Mouse (Mus musculus) forebrain, embryonic 13.5 days (tissue): ENCODE data around the gene Kcnb1. TPM values are rescaled to one million over a fixed set of nuclear protein-coding genes. Genes with fewer than 3 reads are reported as not detected.
A peak's percentile ranks its signal among the peaks of the same experiment; 100 is the strongest.

Experiments
- ATAC-seq: fragments of 200-750 bp; cut with Nextera tagmentation; 2 replicates; pipeline ENCODE4 v1.8.0; 2017
- H3K27ac ChIP-seq: fragments of 300-500 bp; sonication (generic); 2 replicates; pipeline ENCODE4 v1.5.1; 2015; ENCODE audit warnings: inconsistent platforms, mild to moderate bottlenecking, moderate library complexity
- H3K27me3 ChIP-seq: fragments of 300-500 bp; sonication (generic); 2 replicates; pipeline ENCODE4 v1.6.1; 2015; ENCODE audit warnings: mild to moderate bottlenecking, inconsistent platforms
- H3K36me3 ChIP-seq: fragments of 300-500 bp; sonication (generic); 2 replicates; pipeline ENCODE4 v1.6.1; 2015; ENCODE audit warnings: mild to moderate bottlenecking, inconsistent platforms; ENCODE audit not compliant: poor library complexity, severe bottlenecking
- H3K4me1 ChIP-seq: fragments of 300-500 bp; sonication (generic); 2 replicates; pipeline ENCODE4 v1.6.1; 2015; ENCODE audit warnings: inconsistent platforms
- H3K4me2 ChIP-seq: fragments of 300-500 bp; sonication (generic); 2 replicates; pipeline ENCODE4 v1.6.1; 2015; ENCODE audit warnings: inconsistent platforms, mild to moderate bottlenecking, moderate library complexity
- H3K4me3 ChIP-seq: fragments of 300-500 bp; sonication (generic); 2 replicates; pipeline ENCODE4 v1.5.1; 2015; ENCODE audit warnings: mild to moderate bottlenecking, inconsistent platforms
- H3K9ac ChIP-seq: fragments of 300-500 bp; sonication (generic); 2 replicates; pipeline ENCODE4 v1.6.1; 2015; ENCODE audit warnings: mild to moderate bottlenecking, inconsistent platforms
- H3K9me3 ChIP-seq: fragments of 300-500 bp; sonication (generic); replicated peaks from 2 replicates; pipeline ENCODE4 v1.6.1; 2016; ENCODE audit warnings: inconsistent platforms
- WGBS: fragments of 180-500 bp; shearing (Covaris S2); methylation state at CpG from one replicate; pipeline ENCODE4 v1.1.7; 2015; 5-methylcytosine and 5-hydroxymethylcytosine counted together
- polyA plus RNA-seq: library from polyadenylated mRNA; unstranded; fragments of >200 nt; fragmentation: Nextera tagmentation; extraction: Ambion mirVana; gene quantifications from 2 replicates; pipeline ENCODE4 v1.2.1, GENCODE M21; 2015

The Kcnb1 gene
- polyA plus RNA-seq, 1 experiment from 2014 or later = 1.3 TPM

DNA sequence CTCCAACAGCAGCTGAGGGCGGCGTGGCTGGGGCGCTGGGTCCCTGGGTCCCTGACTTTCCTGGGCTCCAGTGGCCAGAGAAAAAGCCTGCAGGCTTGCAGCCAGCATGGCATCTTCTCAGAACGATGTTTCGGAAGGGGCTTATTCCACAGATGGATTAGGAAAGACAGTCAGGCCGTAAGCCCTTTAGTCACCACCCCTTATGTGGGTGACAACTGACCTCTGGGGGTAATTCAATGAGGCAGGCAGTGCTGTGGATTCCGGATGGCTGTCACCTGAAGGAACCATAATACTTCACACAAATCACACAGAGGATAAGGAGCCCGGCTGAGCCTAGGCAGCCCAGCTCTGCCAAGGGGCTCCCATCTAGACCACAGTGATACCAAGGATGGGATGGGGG is 8.9 kb downstream of the Kcnb1 start:
- WGBS = 83% methylated on average over 8 of the region's 8 CpGs
- no peak for ATAC-seq
- H3K9ac ChIP-seq = no peak overlapping the region
- no peaks in the 10 kb centered on the region for H3K4me1 ChIP-seq
- H3K27me3 ChIP-seq = no peaks in the 10 kb centered on the region
- H3K9me3 ChIP-seq = no peaks in the 10 kb centered on the region
- H3K36me3 ChIP-seq = peaks cover 4% of the 10 kb centered on the region; the same call in 1 of the 2 replicates
- H3K4me3 ChIP-seq = no peak overlapping the region
- no peak overlapping the region for H3K4me2 ChIP-seq
- no peak overlapping the region for H3K27ac ChIP-seq

DNA sequence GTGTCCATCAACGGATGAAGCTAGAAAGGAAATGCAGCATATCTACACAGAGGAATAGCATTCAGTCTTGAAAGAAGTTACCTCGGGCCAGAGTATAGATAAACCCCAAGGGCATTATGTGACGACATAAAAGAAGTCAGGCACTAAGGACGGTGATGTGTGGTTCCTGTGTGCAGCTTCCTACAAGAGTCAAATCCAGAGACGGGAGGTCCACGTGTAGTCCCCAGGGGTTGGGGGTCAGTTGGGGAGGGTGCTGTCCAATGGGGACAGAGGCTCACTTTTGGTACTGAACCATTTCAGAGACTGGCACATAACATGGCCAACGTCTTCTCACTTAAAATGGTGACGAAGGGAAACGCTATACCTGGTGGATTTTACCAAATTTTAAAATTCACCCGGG is 10.7 kb downstream of the Kcnb1 start:
- Histone ChIP-seq H3K36me3 (peaks cover 4% of the 10 kb centered on the region; the same call in 1 of the 2 replicates), H3K27ac (no peak overlapping the region), H3K9me3 (no peaks in the 10 kb centered on the region), H3K4me3 (no peak overlapping the region), H3K4me2 (no peak overlapping the region), H3K27me3 (no peaks in the 10 kb centered on the region), H3K4me1 (no peaks in the 10 kb centered on the region), H3K9ac (no peak overlapping the region)
- 92% methylated on average over 10 of the region's 10 CpGs for WGBS
- no peak for ATAC-seq

DNA sequence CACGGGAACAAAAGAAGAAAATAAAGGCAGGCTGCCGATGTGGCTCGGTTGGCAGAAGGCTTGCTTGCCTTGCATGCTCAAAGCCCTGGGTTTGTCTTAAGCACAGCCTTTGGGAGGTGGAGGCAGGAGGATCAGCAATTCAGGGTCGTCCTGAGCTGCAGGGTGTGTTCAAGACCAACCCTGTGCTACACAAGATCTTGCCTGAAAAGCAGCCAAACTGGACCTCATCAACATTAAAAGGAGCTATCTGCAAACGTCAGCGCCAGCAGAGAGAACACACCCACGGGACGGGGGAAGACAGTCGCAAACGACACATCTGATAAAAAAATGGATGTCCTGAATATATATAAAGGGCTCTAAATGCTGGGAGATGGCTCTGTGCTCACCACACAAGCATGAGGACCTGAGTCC is 12.7 kb downstream of the Kcnb1 start:
- no peaks in the 10 kb centered on the region for H3K4me1 ChIP-seq
- ATAC-seq = no peak
- H3K27me3 ChIP-seq = no peaks in the 10 kb centered on the region
- no peak overlapping the region for H3K27ac ChIP-seq
- no peak overlapping the region for H3K4me3 ChIP-seq
- WGBS = 65% methylated on average over 10 of the region's 10 CpGs
- H3K9me3 ChIP-seq = no peaks in the 10 kb centered on the region
- no peaks in the 10 kb centered on the region for H3K36me3 ChIP-seq
- H3K4me2 ChIP-seq = no peak overlapping the region
- H3K9ac ChIP-seq = no peak overlapping the region

DNA sequence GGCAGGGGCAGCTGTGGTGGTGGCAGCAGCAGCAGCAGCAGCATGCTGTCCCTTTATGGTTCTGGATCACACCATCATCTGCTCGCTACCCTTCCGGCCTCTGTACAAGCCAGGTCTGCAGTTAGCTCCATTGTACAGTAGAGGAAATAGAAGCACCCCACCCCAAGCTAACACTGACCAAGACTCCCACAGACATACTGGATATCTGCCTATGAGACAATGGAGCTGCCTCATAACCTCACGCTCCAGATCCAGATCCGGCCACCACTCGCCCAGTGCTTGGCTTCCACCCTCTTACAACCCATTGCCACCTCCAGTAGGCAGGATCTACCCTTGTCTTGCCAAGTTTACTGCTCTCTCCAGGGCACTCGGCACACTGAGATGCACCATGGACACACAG is 14.7 kb downstream of the Kcnb1 start:
- 95% methylated on average over 6 of the region's 6 CpGs for WGBS
- Histone ChIP-seq H3K36me3 (no peaks in the 10 kb centered on the region), H3K4me1 (no peaks in the 10 kb centered on the region), H3K9me3 (no peaks in the 10 kb centered on the region), H3K27me3 (no peaks in the 10 kb centered on the region), H3K4me2 (no peak overlapping the region), H3K9ac (no peak overlapping the region), H3K4me3 (no peak overlapping the region), H3K27ac (no peak overlapping the region)
- no peak for ATAC-seq

DNA sequence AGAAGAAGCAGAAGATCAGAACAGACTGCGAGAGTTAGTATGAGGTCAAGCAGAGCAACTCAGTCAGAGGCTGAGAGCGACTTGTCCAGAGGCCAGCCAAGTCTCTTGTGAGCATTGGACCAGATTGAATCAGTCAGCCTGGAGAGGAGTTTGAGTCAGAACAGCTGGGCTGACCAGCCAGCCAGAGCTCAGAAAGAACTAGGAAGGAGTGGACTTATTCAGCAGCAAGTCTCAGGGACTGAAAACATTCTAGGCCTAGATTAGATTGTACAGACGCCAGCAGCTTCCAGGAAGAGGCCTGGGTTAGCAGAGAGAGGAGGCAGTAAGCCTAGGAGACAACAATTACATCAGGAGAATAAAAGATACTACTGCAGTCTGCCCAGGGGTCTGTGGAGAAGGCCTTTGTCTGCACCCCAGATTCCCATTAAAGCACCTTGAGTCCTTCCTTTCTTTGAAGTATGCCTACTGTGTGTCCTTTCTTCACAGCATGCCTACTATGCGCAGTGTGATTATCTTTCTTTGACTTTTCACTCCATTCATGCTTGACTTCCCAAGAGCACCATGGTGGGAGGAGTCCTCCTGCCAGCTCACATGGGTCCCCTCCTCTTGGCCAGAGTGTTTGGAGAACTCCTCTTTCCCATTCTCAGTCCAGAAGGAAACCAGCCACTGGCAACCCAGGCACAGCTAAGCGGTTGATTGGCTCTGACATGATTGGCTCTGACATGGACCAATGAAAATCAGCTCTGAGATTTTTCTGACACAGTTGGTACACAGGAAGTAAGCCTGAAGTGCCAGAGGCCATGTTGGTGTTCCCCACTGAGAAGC is 16.7 kb downstream of the Kcnb1 start:
- Histone ChIP-seq H3K4me2 (no peak overlapping the region), H3K4me1 (no peaks in the 10 kb centered on the region), H3K27me3 (no peaks in the 10 kb centered on the region), H3K36me3 (no peaks in the 10 kb centered on the region), H3K27ac (no peak overlapping the region), H3K9me3 (no peaks in the 10 kb centered on the region), H3K9ac (no peak overlapping the region), H3K4me3 (no peak overlapping the region)
- 74% methylated on average over 5 of the region's 5 CpGs for WGBS
- no peak for ATAC-seq

DNA sequence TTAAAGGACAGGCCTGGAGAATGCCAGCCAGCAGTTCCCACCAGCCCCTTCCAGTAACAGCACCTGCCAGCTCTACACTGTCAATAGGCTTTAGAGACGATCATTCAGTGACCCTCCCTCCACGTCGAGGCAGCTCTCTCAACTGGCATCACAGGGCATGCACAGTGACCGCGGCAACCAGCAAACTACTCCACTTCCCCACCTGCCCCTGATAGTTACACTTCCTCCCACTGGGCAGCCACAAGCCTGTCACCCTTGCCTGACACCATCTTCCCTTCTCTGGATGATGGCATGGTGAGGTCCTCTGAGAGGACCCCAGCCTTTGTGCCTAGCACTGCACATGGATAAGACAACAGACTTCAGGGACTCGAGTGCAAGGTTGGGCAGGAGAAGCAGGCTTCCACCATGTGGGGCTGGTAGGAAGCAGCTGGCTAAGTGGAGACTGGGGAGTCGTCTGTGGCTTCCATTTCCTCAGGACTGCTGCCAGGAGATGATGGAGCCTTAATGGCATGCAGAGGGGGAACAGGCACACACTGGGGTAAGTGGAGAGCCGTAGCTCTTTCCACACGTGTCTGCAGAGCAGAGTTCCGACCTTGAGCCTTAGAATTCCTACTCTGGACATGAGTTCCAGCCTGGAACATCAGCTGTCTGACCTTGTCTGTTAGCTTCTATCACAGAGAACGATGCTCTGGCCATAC is 22.3 kb downstream of the Kcnb1 start:
- no peak overlapping the region for H3K4me3 ChIP-seq
- 60% methylated on average over 11 of the region's 11 CpGs for WGBS
- H3K36me3 ChIP-seq = no peaks in the 10 kb centered on the region
- H3K4me2 ChIP-seq = no peak overlapping the region
- H3K27me3 ChIP-seq = no peaks in the 10 kb centered on the region
- no peak for ATAC-seq
- H3K27ac ChIP-seq = no peak overlapping the region
- H3K9me3 ChIP-seq = no peaks in the 10 kb centered on the region
- H3K9ac ChIP-seq = no peak overlapping the region
- H3K4me1 ChIP-seq = 0 out of 2 replicates have a peak, but pooled peaks cover 3% of the 10 kb centered on the region

DNA sequence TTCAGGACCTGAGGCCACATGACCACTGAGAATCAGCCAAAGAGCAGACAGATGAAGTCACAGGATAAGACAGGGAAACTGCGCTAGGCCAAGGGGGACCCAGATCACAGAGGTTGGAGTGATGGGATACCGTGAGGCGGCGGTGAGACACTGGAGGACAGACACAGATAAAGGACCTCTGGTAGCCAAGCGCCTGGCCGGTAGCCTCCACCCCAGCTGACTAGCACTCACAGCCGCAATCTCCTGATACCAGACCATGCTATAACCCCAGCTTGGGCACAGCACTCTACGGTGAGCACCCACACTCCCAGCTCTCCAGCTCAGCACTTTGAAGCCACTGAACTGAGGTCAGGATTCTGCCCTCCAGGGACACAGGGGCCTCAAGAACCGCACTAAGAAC is 26.4 kb downstream of the Kcnb1 start:
- no peaks in the 10 kb centered on the region for H3K27me3 ChIP-seq
- 93% methylated on average over 9 of the region's 9 CpGs for WGBS
- H3K9me3 ChIP-seq = no peaks in the 10 kb centered on the region; the same call in 1 of the 2 replicates
- no peak for ATAC-seq
- H3K9ac ChIP-seq = no peak overlapping the region
- no peak overlapping the region for H3K4me2 ChIP-seq
- H3K27ac ChIP-seq = no peak overlapping the region
- no peak overlapping the region for H3K4me3 ChIP-seq
- H3K36me3 ChIP-seq = no peaks in the 10 kb centered on the region
- H3K4me1 ChIP-seq = peaks cover 16% of the 10 kb centered on the region

DNA sequence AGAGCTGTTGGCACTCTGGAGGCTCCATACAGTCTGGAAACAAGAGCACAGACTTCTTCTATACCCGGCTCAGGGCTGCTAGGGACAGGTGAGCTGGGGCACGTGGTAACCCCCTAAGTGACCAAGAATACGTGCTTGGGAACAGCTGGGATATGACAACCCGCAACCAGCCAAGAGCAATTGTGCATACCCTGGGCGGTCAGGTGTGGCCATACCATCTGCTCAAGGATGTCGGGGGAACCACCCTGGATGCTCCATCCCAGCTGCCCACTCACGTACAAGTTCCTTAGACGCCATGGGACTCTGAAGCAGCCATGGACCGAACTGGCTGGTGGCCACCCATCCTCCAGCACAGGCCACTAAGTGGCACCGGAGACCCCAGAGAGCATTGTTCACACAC is 26.8 kb downstream of the Kcnb1 start:
- peaks cover 20% of the 10 kb centered on the region for H3K4me1 ChIP-seq
- WGBS = 92% methylated on average over 10 of the region's 10 CpGs

DNA sequence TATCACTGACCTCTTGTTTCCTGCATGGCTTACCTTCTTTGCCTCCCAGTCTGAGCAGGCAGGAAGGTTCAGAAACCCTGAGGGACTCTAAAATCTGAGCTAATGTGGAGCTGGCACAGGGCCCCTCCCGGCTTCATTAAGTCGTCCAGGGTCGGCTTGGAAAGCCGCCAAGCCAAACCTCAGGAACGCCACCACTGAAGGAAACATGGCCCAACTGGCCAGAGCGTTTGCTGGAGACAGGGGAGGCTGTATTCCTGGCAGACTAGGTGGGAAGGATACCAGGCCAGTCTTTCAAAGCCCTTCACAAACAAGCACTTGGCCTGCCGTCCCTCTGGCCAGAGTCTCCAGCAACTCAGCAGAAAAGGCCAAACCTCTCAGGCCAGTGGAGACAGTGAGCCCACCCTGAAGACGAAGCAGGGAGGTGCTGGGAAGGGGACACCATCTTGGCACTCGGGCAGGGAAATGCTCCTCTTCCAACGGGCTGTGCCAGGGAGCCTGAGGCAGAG is 27.4 kb downstream of the Kcnb1 start:
- Histone ChIP-seq H3K9me3 (no peaks in the 10 kb centered on the region; the same call in 1 of the 2 replicates), H3K4me1 (peaks cover 24% of the 10 kb centered on the region), H3K9ac (no peak overlapping the region), H3K36me3 (no peaks in the 10 kb centered on the region), H3K4me2 (no peak overlapping the region), H3K4me3 (no peak overlapping the region), H3K27me3 (no peaks in the 10 kb centered on the region), H3K27ac (no peak overlapping the region)
- no peak for ATAC-seq
- WGBS = 76% methylated on average over 10 of the region's 10 CpGs

More for the DNA sequence above, 26.8 kb downstream of the Kcnb1 start:
- H3K4me2 ChIP-seq = no peak overlapping the region
- no peaks in the 10 kb centered on the region for H3K27me3 ChIP-seq
- no peaks in the 10 kb centered on the region for H3K36me3 ChIP-seq
- ATAC-seq = no peak
- no peaks in the 10 kb centered on the region; the same call in 1 of the 2 replicates for H3K9me3 ChIP-seq
- H3K9ac ChIP-seq = no peak overlapping the region
- no peak overlapping the region for H3K4me3 ChIP-seq
- no peak overlapping the region for H3K27ac ChIP-seq

DNA sequence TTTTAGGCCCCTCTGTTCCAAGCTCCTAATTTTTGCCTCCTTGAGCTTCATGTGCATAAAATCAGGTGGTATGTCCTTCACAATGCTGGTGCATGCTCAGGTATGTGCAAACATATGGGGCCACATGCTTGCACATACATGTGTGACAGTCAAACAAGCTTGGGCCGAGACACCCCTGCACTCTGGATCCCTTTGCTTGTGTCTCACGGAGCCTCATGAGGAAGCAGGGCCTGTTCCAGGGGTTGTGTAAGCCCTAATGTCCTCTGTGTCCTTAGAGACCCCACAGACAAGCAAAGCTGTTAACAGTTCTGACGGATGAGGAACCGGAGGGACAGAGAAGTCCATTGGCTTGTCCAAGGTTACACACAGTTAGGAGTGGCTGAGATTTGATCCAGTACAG is 30.2 kb downstream of the Kcnb1 start:
- H3K27me3 ChIP-seq = no peaks in the 10 kb centered on the region
- WGBS = 91% methylated on average over 4 of the region's 4 CpGs
- H3K27ac ChIP-seq = no peak overlapping the region
- H3K4me2 ChIP-seq = no peak overlapping the region
- H3K9me3 ChIP-seq = no peaks in the 10 kb centered on the region; the same call in 1 of the 2 replicates
- peaks cover 35% of the 10 kb centered on the region for H3K4me1 ChIP-seq
- no peak overlapping the region for H3K9ac ChIP-seq
- H3K4me3 ChIP-seq = no peak overlapping the region
- no peaks in the 10 kb centered on the region for H3K36me3 ChIP-seq
- no peak for ATAC-seq

DNA sequence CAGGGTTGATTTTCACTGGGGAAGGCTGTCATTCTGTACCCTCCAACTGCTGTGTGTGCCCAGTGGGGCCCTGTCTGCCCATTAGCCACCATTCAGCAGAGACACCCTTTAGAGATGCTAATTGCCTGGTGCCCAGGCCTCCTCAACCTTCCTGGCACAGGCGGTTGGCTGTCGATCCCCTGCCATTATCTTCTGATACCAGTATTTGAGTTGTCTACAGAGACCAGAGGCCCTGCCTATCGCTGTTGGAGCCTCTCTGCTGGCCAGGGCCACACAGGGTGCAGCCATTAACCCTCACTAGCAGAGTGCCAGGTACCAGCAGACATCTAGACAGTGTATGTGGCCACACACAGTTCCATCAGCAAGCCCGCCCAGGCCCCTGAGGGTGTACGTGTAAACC is 31.2 kb downstream of the Kcnb1 start:
- H3K4me3 ChIP-seq = no peak overlapping the region
- ATAC-seq = peak; percentile 81
- 44% methylated on average over 5 of the region's 5 CpGs for WGBS
- H3K9ac ChIP-seq = no peak overlapping the region
- no peak overlapping the region; the same call in 1 of the 2 replicates for H3K27ac ChIP-seq
- H3K9me3 ChIP-seq = no peaks in the 10 kb centered on the region; the same call in 1 of the 2 replicates
- no peak overlapping the region for H3K4me2 ChIP-seq
- no peaks in the 10 kb centered on the region for H3K27me3 ChIP-seq
- no peaks in the 10 kb centered on the region for H3K36me3 ChIP-seq
- H3K4me1 ChIP-seq = peaks cover 35% of the 10 kb centered on the region

DNA sequence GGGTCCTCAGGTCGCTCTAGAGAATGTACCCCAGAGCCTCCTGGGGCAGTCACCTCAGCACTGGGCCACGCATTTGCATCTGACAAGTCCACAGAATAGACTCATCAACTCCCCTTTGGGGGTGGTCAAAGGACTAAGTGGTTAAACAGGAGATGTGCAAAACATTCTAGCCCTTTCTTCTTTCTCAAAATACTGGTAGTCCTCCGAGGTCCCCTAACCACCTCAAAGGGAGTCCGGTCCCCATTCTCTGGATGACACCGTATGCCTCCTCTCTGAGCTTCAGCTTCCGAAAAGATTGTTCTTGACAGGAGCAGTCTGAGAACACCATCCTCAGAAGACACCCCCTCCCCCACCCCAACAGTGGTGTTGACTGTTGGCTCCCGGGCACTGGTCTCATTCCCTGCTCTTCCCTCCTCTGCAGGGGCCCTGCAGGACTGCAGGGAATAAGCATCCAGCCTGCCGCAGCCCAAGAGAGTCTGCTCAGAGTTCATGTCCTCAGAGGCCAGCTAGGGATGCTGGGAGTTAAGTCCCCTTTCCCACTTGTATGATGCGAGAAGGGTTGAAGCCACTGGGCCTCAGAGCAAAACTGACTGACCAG is 33.7 kb downstream of the Kcnb1 start:
- 41% methylated on average over 9 of the region's 9 CpGs for WGBS
- Histone ChIP-seq H3K27me3 (no peaks in the 10 kb centered on the region), H3K4me1 (peaks cover 28% of the 10 kb centered on the region), H3K4me2 (no peak overlapping the region), H3K27ac (no peak overlapping the region), H3K9ac (no peak overlapping the region), H3K4me3 (no peak overlapping the region), H3K9me3 (peaks cover 2% of the 10 kb centered on the region; the same call in 1 of the 2 replicates), H3K36me3 (no peaks in the 10 kb centered on the region)
- ATAC-seq = no peak
